Mouse (Mus musculus) limb, embryonic 11.5 days (tissue): ENCODE measurements at regions not wholly inside any gene's neighbourhood (a gene's known extent, or its start where the extent isn't known, plus 50 kb on each side); places are given as distances from the start of the nearest gene placed in this dataset.
A peak's percentile ranks its signal among the peaks of the same experiment; 100 is the strongest.
"Not testable (repeated sequence)": the region's sequence is repeated elsewhere in the genome, so short reads cannot be mapped to it uniquely, and the experiment has no call there.

Experiments used
- ATAC-seq: fragments of 200-750 bp; cut with Nextera tagmentation; 2 replicates; pipeline ENCODE4 v1.8.0; 2017; ENCODE audit warnings: low read depth; ENCODE audit not compliant: insufficient number of reproducible peaks, low FRiP score, low TSS enrichment
- DNase-seq: peaks from one replicate; pipeline ENCODE4 v3.0.0-alpha.2; 2015; ENCODE audit warnings: low spot score
- H3K27ac ChIP-seq: fragments of 300-500 bp; sonication (generic); replicated peaks from 2 replicates; pipeline ENCODE4 v1.5.1; 2014; ENCODE audit warnings: low read depth, mild to moderate bottlenecking, low read length
- H3K27me3 ChIP-seq: fragments of 300-500 bp; sonication (generic); 2 replicates; pipeline ENCODE4 v1.6.1; 2014; ENCODE audit warnings: mild to moderate bottlenecking, low read length, mixed read lengths; ENCODE audit not compliant: control insufficient read depth, insufficient read depth
- H3K36me3 ChIP-seq: fragments of 300-500 bp; sonication (generic); 2 replicates; pipeline ENCODE4 v1.6.1; 2014; ENCODE audit warnings: mild to moderate bottlenecking, low read length, moderate library complexity, mixed read lengths; ENCODE audit not compliant: control insufficient read depth, insufficient read depth
- H3K4me1 ChIP-seq: fragments of 300-500 bp; sonication (generic); 2 replicates; pipeline ENCODE4 v1.6.1; 2014; ENCODE audit warnings: low read length, mixed read lengths; ENCODE audit not compliant: control insufficient read depth, insufficient read depth
- H3K4me2 ChIP-seq: fragments of 300-500 bp; sonication (generic); 2 replicates; pipeline ENCODE4 v1.6.1; 2014; ENCODE audit warnings: low read depth, mild to moderate bottlenecking, moderate library complexity; ENCODE audit not compliant: severe bottlenecking
- H3K4me3 ChIP-seq: fragments of 300-500 bp; sonication (generic); 2 replicates; pipeline ENCODE4 v1.5.1; 2014; ENCODE audit warnings: low read depth, low read length
- H3K9ac ChIP-seq: fragments of 300-500 bp; sonication (generic); 2 replicates; pipeline ENCODE4 v1.6.1; 2014; ENCODE audit warnings: mild to moderate bottlenecking, low read length
- H3K9me3 ChIP-seq: fragments of 300-500 bp; sonication (generic); 2 replicates; pipeline ENCODE4 v1.6.1; 2016; ENCODE audit warnings: low read length; ENCODE audit not compliant: control insufficient read depth
- WGBS: fragments of 180-500 bp; shearing (Covaris S2); extraction: QIAGEN DNeasy Blood & Tissue Kit; methylation state at CpG from one replicate; pipeline ENCODE4 v1.1.7; 2014; 5-methylcytosine and 5-hydroxymethylcytosine counted together

GRCm38 (mm10) chr2:116243191-116243590 lies 177.6 kb upstream of the Meis2 start:
- not testable (repeated sequence) for H3K4me2 ChIP-seq, H3K27me3 ChIP-seq, H3K9me3 ChIP-seq, DNase-seq, H3K4me3 ChIP-seq, H3K4me1 ChIP-seq, H3K36me3 ChIP-seq, H3K9ac ChIP-seq, H3K27ac ChIP-seq, ATAC-seq
- 77% methylated on average over 3 of the region's 3 CpGs for WGBS

GRCm38 (mm10) chr2:116236731-116237130 lies 171.1 kb upstream of the Meis2 start:
- Histone ChIP-seq H3K9ac (no peak overlapping the region), H3K27me3 (no peaks in the 10 kb centered on the region), H3K36me3 (no peaks in the 10 kb centered on the region), H3K27ac (no peak overlapping the region), H3K4me3 (no peak overlapping the region), H3K9me3 (no peaks in the 10 kb centered on the region), H3K4me2 (no peak overlapping the region), H3K4me1 (no peaks in the 10 kb centered on the region)
- ATAC-seq, result no peak
- DNase-seq, result no peak

- WGBS, result 74% methylated on average over 1 of the region's 1 CpGs
- H3K4me3 ChIP-seq, result no peak overlapping the region
- no peaks in the 10 kb centered on the region for H3K9me3 ChIP-seq
- no peaks in the 10 kb centered on the region for H3K4me1 ChIP-seq
- no peaks in the 10 kb centered on the region for H3K36me3 ChIP-seq
- H3K27me3 ChIP-seq, result no peaks in the 10 kb centered on the region
- ATAC-seq, result no peak
- H3K4me2 ChIP-seq, result no peak overlapping the region
- no peak overlapping the region for H3K27ac ChIP-seq
- DNase-seq, result no peak
- no peak overlapping the region for H3K9ac ChIP-seq
Measured at GRCm38 (mm10) chr2:116232793-116233192, 167.2 kb upstream of the Meis2 start.

DNA sequence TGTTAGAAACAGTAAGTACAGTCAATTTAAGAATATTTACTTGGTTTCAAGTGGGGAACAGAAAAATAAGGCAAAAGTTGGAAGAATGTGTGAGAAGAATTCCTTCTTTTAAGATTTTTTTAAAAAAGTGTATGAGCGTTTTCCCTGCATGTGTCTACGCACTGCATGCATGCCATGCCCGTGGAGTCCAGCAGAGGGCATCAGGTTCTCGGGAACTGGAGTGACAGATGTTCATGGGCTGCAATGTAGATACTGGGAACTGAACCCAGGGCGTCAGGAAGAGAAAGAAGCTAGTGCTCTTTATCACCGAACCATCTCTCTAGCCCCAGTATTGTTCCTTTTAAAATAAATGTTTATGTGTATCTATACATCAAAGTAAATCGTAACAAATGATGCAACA lies 150.8 kb upstream of the Meis2 start:
- 78% methylated on average over 7 of the region's 7 CpGs for WGBS

DNA sequence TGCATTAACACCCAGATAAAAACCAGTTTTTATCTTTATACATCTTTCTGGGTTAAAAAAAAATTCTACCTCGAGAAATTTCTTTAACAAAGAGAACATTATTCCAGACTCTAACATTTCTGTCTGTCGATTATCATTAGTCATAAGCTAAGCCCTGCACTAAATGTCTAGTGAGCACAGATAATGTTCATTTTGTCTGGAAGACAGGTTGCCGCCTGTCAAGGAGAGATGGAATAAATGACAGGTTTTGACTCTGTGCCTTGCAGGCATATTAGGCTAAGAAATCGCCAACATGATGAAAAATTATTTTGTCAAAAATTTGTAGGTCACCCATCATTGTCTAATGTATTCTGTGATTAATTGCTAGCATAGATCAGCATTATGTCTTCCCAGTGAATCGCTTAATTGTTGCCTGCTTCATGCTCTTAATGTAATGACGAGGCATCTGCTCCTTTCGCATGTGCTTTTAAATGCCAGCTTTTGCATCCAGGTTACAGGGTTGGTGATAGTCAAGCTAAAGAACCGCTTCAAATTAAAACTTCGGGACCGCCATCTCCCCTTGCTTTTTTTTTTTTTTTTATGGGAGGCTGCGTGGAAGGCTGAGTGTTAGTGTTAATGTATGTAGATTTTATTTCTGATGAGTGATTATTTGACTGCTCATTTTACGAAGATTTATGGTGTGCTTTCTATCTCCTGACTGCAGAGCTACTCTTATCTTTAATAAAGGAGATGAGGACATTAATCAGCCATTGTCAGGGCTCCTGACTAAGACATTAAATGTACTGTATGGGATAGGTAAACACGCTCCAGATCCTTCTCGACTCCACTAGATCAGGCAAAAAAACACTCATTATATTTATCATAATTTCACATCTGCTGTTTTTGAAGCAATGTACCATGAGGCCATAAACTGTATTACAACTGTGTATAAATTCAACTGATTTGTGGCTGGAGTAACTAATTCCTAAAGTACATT lies 135.9 kb upstream of the Meis2 start:
- Histone ChIP-seq H3K27me3 (no peaks in the 10 kb centered on the region), H3K36me3 (no peaks in the 10 kb centered on the region), H3K4me2 (no peak overlapping the region), H3K9ac (no peak overlapping the region), H3K4me1 (no peaks in the 10 kb centered on the region), H3K4me3 (no peak overlapping the region), H3K9me3 (no peaks in the 10 kb centered on the region), H3K27ac (no peak overlapping the region)
- DNase-seq, result no peak
- 77% methylated on average over 14 of the region's 14 CpGs for WGBS
- no peak for ATAC-seq

More for the DNA sequence above, 150.8 kb upstream of the Meis2 start:
- H3K4me2 ChIP-seq, result no peak overlapping the region
- DNase-seq, result peak; percentile 49
- H3K4me1 ChIP-seq, result no peaks in the 10 kb centered on the region
- no peak overlapping the region for H3K27ac ChIP-seq
- H3K4me3 ChIP-seq, result no peak overlapping the region
- no peaks in the 10 kb centered on the region for H3K36me3 ChIP-seq
- ATAC-seq, result no peak
- H3K9ac ChIP-seq, result no peak overlapping the region
- no peaks in the 10 kb centered on the region for H3K9me3 ChIP-seq
- no peaks in the 10 kb centered on the region for H3K27me3 ChIP-seq

DNA sequence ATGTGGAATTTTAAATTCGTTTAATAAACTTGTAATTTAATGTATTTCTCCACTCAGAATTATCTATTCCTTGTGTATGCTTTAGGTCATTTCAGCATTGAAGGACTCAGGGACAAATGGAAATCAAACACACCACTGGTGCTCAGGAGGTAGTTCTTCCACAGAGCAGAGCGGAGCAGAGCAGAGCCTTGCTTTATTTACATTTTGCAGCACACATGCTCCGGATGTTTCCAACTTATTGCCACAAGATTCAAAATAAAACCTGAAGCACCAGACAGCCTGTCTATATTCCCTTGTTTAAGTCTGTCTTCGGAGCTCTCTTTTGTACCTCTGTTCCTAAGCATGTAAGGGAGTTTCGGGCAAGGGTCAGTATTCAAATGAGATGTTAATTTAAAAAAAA lies 135.2 kb upstream of the Meis2 start:
- H3K9ac ChIP-seq, result no peak overlapping the region
- no peak overlapping the region for H3K4me2 ChIP-seq
- no peak for DNase-seq
- no peaks in the 10 kb centered on the region for H3K36me3 ChIP-seq
- whole genome bisulfite sequencing, result 81% methylated on average over 5 of the region's 5 CpGs
- H3K27me3 ChIP-seq, result no peaks in the 10 kb centered on the region
- no peaks in the 10 kb centered on the region for H3K9me3 ChIP-seq
- ATAC-seq, result no peak
- H3K4me1 ChIP-seq, result no peaks in the 10 kb centered on the region
- H3K4me3 ChIP-seq, result no peak overlapping the region
- no peak overlapping the region for H3K27ac ChIP-seq

DNA sequence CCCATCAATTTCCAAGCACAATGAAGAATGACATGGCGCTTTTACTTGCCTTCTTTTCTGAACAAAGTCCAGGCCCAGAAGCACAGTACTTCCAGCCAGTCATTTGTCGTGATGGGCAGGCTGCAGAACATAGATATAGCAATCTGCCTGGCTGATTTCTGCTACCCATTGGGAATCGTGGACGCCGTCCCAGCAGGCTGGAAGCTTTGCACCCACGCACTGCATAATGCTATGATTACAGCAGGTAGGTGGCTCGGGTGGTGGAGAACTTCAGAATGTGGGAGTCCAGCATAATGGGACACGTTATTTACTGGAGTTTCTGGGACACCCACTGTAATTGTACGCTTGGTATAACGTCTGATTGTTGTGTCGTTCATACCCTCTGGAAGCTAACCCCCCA lies 116.2 kb upstream of the Meis2 start:
- Histone ChIP-seq H3K4me1 (no peaks in the 10 kb centered on the region), H3K27me3 (no peaks in the 10 kb centered on the region), H3K4me3 (no peak overlapping the region), H3K9me3 (no peaks in the 10 kb centered on the region), H3K9ac (no peak overlapping the region), H3K36me3 (no peaks in the 10 kb centered on the region), H3K27ac (no peak overlapping the region), H3K4me2 (no peak overlapping the region)
- ATAC-seq (no peak), DNase-seq (no peak)
- WGBS, result 87% methylated on average over 11 of the region's 11 CpGs

DNA sequence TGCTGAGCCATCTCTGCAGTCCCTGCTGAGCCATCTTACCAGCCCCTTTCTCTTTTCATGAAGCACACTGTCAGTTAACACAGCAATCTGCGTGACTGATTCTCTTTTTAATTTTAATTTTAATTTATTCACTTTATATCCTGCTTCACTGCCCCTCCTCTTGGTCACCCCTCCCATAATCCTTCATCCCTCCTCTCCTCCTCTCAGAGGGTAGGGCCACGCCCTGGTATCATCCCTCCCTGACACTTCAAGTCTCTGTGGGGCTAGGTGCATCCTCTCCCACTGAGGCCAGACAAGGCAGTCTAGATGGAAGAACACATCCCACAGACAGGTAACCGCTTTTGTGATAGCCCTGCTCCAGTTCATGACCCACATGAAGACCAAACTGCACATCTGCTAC lies 111.5 kb upstream of the Meis2 start:
- no peak for DNase-seq
- Histone ChIP-seq H3K4me1 (no peaks in the 10 kb centered on the region), H3K4me2 (no peak overlapping the region), H3K27me3 (no peaks in the 10 kb centered on the region), H3K4me3 (no peak overlapping the region), H3K27ac (no peak overlapping the region), H3K36me3 (no peaks in the 10 kb centered on the region), H3K9ac (no peak overlapping the region), H3K9me3 (no peaks in the 10 kb centered on the region)
- no peak for ATAC-seq
- WGBS, result 88% methylated on average over 3 of the region's 3 CpGs
